Mouse (Mus musculus) embryo, embryonic 11.5 days (tissue): ENCODE measurements around the gene Olfr1414.
"Not testable (repeated sequence)": the region's sequence is repeated elsewhere in the genome, so short reads cannot be mapped to it uniquely, and the experiment has no call there.

ENCODE experiments used
- DNase-seq: peaks from one replicate; pipeline ENCODE4 v3.0.0-alpha.2; 2012; ENCODE audit warnings: low read depth, low spot score

Gene Olfr1414

DNA sequence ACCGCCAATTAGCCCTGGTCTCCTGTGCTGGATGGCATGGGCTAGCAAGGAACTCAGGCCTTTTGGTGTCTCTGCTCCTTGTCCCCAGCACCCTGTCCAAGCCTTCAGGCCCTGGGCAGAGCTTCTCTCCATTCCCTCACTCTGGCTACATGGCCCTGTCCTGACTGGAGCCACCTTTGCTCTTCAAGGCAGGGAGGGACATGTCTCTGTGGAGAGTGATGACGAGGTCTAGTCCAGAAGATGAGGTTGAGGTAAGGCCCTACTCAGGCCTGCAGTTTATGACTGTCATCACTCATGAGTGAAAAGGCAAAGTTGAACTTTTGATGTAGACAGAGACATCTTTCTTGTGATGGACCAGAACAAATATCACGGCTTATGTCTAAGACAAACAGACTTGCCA is at the start of gene Olfr1414:
Olfr1414 (minus strand) TSS at position 101 of the 400 bp plus-strand sequence.
- DNase-seq = no peak

DNA sequence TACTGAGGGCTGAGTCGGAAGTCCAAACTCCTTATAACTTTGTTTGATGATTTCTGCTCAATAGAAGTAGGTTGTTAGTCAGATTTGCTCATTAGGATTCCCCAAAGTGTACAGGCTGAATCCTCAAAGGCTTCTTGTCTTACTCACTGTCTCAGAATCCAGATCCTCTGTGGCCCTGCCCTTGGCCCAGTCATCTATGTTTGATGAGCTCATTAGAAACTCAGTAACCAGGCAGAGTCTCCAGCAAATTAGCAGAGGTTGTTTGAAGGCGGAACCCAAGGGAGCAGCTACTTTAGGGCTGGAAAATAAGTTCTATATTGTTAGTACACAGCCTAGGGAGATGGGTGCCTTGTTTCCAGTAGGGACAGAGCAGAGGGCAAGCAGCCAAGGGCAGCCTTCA is 27.5 kb upstream of the Olfr1414 start:
- no peak for DNase-seq

DNA sequence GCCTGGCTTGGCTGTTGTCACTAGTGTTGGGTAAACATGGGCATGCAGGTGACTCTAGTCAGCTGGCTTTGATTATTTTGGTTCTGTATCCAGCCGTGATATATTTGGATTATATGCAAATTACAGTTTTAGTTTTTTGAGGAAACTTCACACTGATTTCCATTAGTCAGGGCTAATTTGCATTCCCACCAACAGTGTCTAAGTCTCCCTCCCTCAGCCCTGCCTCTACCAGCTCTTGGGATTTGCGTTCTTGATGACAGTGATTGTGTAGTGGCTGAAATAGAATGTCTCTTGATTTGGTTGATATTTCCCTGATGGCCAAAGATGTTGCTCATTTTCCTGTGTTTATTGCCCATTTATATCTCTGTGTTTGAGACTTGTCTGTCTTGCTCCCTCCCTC is 20.6 kb upstream of the Olfr1414 start:
- no peak for DNase-seq

DNA sequence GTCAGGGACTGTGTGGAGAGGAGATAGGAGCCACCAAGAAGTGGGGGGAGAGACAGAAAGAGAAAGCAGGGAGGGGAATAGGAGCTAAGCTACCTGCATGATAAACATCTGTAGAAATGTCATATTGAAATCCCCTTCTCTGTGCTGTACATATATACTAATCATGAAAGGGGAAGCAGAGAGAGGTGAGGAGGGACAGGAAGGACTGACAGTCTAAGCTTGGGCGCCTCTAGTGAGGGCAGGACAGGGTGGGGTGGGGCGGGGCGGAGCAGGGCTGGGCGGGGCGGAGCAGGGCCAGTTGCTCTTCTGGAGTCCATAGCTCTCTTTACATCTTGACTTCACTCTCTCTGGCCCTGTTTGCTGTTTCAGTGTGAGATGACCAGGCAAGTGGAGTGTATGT is 18.5 kb upstream of the Olfr1414 start:
- DNase-seq = no peak

DNA sequence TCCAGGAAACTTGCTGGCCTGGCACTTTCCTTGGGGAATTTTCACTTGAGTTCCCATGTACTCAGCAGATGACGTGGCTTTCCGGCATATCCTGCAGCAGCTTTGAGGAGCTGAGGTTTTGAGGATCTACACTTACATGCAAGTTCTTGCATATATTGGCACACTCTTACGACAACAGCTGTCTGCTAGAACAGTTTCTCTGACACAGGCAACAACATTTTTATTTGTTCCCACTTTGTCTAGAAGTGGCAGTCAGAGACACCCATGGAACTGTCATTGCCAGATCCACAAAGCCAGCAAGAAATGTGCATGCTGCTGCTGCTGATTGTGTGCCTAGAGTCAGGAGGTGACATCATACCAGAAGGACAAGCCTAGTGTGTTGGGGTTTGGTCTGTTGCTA is 5.3 kb upstream of the Olfr1414 start:
- DNase-seq = no peak

DNA sequence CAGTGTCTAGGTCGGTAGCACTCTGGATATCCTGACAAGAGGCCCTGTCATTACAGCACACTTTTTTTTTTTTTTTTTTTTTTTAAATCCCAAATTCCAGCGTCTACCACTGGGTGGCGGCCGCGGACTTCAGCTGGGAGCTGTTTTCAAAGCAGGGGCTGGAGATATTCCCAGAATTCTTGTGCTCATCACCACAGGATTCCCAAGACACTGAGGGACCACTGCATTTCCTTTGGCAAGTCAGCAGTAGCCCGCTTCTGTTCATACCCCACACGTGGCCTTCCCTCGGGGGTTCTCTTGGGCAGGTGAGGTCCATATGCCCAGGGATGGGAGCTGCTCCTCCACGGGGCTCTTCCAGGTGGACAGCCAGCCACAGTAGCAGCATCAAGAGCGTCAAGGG is 2.9 kb upstream of the Olfr1414 start:
- DNase-seq = peak; percentile 47

DNA sequence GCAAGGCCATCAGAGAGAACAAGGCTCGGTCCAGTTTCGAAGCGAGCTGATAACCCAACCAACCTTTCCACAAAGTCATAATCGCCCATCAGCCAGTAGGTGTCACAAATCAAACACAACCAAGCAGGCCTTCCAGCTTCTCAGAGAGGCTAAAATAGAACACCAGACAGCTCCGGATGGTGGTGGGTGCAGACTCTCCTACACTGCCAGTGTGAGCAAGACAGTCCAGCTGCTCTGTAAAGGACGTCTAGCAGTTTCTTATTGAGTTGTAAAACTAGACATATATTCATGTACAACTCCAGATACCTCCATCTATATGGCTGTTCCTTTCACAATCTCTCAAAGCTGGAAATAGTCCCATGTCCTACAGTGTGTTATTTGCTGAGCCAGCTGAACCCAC is 585 bp upstream of the Olfr1414 start:
- DNase-seq = no peak

DNA sequence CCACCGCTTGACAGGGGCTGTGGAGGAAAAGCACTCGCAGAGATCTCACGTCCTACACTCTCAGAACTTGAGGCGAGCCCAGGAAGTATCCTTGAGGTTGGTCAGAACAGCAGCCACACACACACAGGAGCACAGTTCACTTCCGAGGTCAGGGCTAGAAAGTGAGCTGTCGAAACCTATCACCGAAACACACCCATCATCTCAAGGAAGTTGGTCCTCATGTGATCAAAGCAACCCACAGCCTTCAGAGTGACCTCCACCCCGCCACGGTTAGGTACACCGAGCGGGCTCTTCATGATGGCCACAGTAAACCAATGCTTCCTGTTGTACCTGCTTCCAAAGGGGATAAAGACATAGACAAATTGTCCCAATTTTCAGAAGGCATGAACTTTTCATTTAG is 3.1 kb downstream of the Olfr1414 start:
- DNase-seq = no peak

DNA sequence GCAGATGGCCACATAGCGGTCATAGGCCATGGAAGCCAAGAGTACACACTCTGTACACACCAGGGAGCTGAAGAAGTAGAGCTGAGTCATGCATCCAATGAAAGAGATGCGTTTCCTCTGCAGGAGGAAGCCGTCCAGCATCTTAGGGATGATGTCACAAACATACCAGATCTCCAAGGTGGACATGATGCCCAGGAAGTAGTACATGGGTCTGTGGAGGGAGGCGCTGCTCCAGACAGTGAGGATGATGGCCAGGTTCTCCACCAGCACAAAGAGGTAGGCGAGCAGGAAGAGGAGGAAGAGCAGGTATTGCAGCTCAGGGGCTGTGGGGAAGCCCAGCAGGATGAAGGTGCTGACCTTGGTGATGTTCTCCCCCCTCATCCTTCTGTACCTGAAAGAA is 6.8 kb downstream of the Olfr1414 start:
- DNase-seq = not testable (repeated sequence)

DNA sequence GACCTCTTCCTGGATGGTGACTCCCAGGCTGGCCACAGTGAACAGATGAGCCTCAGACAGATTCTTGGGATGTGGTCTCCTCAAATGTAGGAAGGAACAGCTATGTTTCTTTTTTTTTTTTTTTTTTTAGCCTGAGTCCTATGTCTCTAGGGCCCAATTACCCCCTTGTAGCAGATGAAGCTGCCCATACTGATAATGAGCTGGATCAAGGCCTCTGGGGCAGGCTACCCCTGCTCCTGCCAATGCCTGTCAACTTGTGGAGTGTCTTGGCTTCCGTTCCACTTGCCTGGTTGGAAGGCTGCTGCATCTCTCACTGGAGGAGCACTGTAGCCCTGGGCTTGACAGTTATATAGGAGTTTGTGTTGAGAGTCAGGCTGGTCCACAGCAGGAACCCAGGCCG is 22.5 kb downstream of the Olfr1414 start, which contains the start of gene Olfr1415:
Olfr1415 (minus strand) TSS at position 101 of the 400 bp plus-strand sequence.
- no peak for DNase-seq

DNA sequence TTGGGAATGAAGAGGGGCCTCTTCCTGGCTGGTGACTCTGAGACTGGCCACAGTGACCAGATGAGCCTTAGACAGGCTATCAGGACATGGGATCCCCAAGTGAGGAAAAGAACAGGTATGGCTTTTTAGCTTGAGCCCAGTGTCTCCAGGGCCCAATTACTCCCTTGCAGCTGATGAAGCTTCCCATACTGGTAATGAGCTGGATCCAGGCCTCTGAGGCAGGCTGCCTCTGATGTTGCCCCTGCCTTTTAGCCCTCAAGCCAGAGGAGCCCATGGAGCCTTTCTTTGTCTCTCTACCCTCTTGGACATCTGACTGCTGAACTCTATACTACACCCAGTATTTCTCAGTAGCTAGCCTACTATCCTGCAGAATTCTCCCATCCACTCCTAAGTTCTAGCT is 33.4 kb downstream of the Olfr1414 start, which contains the start of gene Olfr1416:
Olfr1416 (minus strand) TSS at position 101 of the 400 bp plus-strand sequence.
- DNase-seq = no peak

DNA sequence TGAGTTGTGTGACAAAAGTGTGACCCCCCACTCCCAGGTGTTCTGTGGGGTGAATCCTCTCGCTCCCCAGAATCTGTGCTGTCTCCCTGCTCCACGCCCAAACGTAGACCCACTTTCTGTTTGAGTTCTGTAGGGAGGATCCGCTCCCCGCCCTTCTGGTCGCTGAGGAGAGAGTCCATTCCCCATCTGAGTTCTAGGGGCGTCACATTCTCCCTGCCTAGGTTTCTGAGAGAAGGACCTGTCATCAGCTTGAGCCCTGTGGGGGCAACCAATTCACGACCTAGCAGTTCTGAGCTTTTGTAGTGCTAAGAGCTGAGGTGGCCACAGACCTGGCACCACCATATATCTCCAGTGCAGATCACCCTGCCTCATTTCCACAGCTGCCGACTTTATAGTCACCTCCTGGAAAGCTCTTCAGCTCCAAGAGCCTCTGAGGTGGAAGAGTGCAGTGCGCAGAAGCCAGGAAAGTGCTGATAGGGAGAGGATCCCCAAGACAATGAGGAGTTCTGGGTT is 44.3 kb downstream of the Olfr1414 start:
- no peak for DNase-seq

DNA sequence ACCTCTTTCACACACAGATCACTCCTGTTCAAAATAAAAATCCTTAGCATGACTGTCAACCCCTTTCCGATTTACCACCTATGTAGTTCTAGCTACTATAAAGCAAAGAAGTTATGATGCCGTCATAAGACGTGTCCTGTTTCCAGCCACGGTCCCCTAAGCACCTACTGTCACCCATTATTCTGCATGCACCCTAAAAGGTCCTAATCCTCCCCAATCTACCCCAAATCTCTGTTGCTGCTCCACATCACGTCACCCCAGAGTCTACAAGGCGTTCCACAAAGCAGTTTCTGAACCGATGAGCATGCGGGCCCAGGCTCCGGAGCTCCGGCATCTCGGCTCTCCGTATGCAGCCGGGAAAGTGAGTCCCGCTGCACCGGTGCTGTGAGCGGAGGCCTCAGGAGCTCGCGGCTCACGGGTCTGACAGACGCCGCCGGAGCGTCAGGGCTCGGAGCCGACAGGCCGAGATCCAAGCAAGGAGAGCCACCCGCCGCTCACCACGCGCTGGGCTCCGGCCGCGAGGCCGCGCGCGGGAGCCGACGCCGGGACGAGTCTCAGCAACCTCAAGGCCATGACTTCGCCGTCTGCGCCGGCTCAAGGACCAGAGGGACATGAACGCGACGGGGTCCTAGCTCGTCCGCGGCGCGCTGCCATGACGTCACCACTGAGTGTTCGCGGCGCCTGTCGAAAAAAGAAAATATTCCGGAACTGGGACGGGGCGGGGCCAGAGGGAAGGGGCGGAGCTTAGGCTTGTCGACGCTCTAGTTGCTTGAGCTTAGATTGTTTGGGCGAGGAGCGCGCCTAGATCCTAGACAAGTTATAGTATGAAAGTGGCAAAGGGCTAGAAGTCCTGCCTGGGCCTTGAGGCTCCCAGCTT is 45.1 kb downstream of the Olfr1414 start, which contains the start of gene Ndufa10:
Ndufa10 (minus strand) TSS at position 696 of the 877 bp plus-strand sequence.
- peak; percentile 89 for DNase-seq

DNA sequence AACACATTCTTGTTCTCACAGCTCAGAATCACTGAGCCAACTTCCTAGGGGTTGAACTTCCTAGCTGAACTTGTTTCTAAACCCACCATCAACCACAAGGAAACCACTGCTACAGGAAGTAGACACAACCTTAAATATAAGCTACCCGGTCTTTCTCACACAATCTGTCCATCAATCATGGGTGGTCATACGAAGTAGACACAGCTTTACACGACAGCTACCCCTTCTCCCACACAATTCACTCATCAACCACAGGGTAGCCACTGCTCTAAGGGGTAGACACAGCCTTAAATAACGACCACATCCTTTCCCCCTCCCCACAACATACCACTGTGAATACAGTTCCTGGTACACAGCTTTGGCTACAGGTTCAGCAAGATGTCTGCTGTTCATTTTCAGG is 49.6 kb downstream of the Olfr1414 start:
- no peak for DNase-seq

DNA sequence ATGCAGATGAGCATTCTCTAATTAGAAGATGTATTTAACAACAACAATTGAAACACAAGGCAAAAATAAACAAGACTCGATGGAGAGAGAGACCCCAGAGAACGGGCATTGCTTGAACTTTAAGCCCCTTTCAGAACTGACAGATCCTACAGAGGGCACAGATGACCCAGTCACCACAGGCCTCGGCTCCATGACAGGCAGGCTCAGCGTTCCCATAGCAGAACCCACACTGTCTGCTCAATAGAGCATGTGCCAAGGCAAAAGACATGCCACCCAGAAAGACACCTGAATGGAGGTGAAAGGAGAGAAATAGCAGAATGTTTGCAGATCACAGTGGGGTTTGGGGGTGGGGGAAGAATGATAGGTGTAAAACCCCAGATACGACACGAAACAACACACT is 60.0 kb downstream of the Olfr1414 start:
- no peak for DNase-seq

DNA sequence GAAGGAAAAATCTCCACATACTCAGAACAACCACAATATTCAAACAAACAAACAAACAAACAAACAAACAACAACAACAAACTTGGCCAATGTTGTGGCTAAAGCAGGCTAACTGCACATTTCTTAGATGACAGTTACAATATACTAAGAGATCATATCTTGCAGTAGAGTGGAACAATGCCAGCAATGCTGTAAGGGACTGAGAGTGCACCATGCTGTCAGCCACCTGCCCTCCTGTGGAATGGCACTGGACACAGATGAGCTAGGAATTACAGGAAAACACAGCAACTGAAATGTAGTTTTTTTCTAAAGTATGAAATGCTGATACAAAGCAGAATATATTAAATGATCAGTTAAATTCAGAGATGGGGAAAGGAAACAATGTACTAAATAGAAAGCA is 60.7 kb downstream of the Olfr1414 start:
- no peak for DNase-seq
